Mouse (Mus musculus) lung, adult 2 months (tissue): ENCODE measurements around the gene Zswim2. TPM values are rescaled to one million over a fixed set of nuclear protein-coding genes. Genes with fewer than 3 reads are reported as not detected.
"Not testable (repeated sequence)": the region's sequence is repeated elsewhere in the genome, so short reads cannot be mapped to it uniquely, and the experiment has no call there.

Experiments
- DNase-seq: peaks from one replicate; pipeline ENCODE4 v3.0.0; 2022
- H3K4me1 ChIP-seq: fragments of 200-500 bp; 2 replicates; pipeline ENCODE4 v1.6.1; 2011; ENCODE audit warnings: low read length; ENCODE audit not compliant: control insufficient read depth, insufficient read depth
- H3K4me3 ChIP-seq: fragments of 200-500 bp; replicated peaks from 2 replicates; pipeline ENCODE3; 2011; ENCODE audit warnings: low read depth, mild to moderate bottlenecking, control low read depth, low read length; ENCODE audit errors: extremely low read depth
- CTCF ChIP-seq: fragments of 200-500 bp; IDR thresholded peaks from 2 replicates; pipeline ENCODE4 v1.5.1; 2011; ENCODE audit warnings: mild to moderate bottlenecking, low read length, control low read depth; ENCODE audit not compliant: insufficient read depth
- POLR2A ChIP-seq: fragments of 200-500 bp; IDR thresholded peaks from 2 replicates; pipeline ENCODE4 v1.6.1; 2011; ENCODE audit warnings: low read depth, mild to moderate bottlenecking, control low read depth, low read length, borderline replicate concordance; ENCODE audit errors: extremely low read depth
- whole genome bisulfite sequencing: fragments of 180-500 bp; shearing (Covaris S2); methylation state at CpG from one replicate; pipeline ENCODE4 v1.1.7; 2018; 5-methylcytosine and 5-hydroxymethylcytosine counted together
- polyA plus RNA-seq: library from polyadenylated mRNA; depleted of rRNA; stranded (reverse); fragments of >200 nt; gene quantifications from 2 replicates; pipeline ENCODE4 v1.2.3, GENCODE M21; 2012; rRNA removed

The Zswim2 gene
- not detected in 2 replicates for polyA plus RNA-seq

GRCm38 (mm10) chr2:83940931-83941361 is at the start of gene Zswim2:
Gene Zswim2, minus strand, starts transcription at chr2:83941228.
- Histone ChIP-seq H3K4me1 (no peaks in the 10 kb centered on the region), H3K4me3 (no peak within 1 kb of the TSS)
- no peak for DNase-seq
- TF ChIP-seq POLR2A (no peak), CTCF (no peak)
- 2% methylated on average over 20 of the region's 20 CpGs for WGBS

GRCm38 (mm10) chr2:83990253-83990652 is 49.2 kb upstream of the Zswim2 start, which contains the start of gene Gm13691:
Gene Gm13691, plus strand, starts transcription at chr2:83990553.
- not testable (repeated sequence) for H3K4me1 ChIP-seq
- WGBS, result no CpG with 5 or more reads among the region's 6 CpGs

GRCm38 (mm10) chr2:83984443-83984842 is 43.4 kb upstream of the Zswim2 start, which contains the start of gene Gm13697:
Gene Gm13697, plus strand, starts transcription at chr2:83984743.
- H3K4me1 ChIP-seq, DNase-seq, H3K4me3 ChIP-seq: not testable (repeated sequence)
- no CpG with 5 or more reads among the region's 6 CpGs for WGBS

More at GRCm38 (mm10) chr2:83990253-83990652, 49.2 kb upstream of the Zswim2 start, which contains the start of gene Gm13691:
- H3K4me3 ChIP-seq, DNase-seq: not testable (repeated sequence)

- not testable (repeated sequence) for DNase-seq, H3K4me3 ChIP-seq, H3K4me1 ChIP-seq
- WGBS, result no CpG with 5 or more reads among the region's 6 CpGs
These were observed 37.6 kb upstream of the Zswim2 start, which contains the start of gene Gm13694 for GRCm38 (mm10) chr2:83978633-83979032. Gene Gm13694, plus strand, starts transcription at chr2:83978933.

GRCm38 (mm10) chr2:83972823-83973222 is 31.8 kb upstream of the Zswim2 start, which contains the start of gene Gm13696:
Gene Gm13696, plus strand, starts transcription at chr2:83973123.
- not testable (repeated sequence) for DNase-seq, H3K4me3 ChIP-seq, H3K4me1 ChIP-seq
- WGBS, result no CpG with 5 or more reads among the region's 6 CpGs

- not testable (repeated sequence) for H3K4me1 ChIP-seq, H3K4me3 ChIP-seq, DNase-seq
- no CpG with 5 or more reads among the region's 6 CpGs for WGBS
These were observed 26.0 kb upstream of the Zswim2 start, which contains the start of gene Gm13695 for GRCm38 (mm10) chr2:83967013-83967412. Gene Gm13695, plus strand, starts transcription at chr2:83967313.

- H3K4me3 ChIP-seq, DNase-seq, H3K4me1 ChIP-seq: not testable (repeated sequence)
- no CpG with 5 or more reads among the region's 6 CpGs for WGBS
These were observed 20.2 kb upstream of the Zswim2 start, which contains the start of gene Gm13693 for GRCm38 (mm10) chr2:83961203-83961602. Gene Gm13693, plus strand, starts transcription at chr2:83961503.

- not testable (repeated sequence) for H3K4me1 ChIP-seq, DNase-seq, H3K4me3 ChIP-seq
- WGBS, result no CpG with 5 or more reads among the region's 6 CpGs
These were observed 14.4 kb upstream of the Zswim2 start, which contains the start of gene Gm13698 for GRCm38 (mm10) chr2:83955393-83955792. Gene Gm13698, plus strand, starts transcription at chr2:83955693.

GRCm38 (mm10) chr2:83941792-83942191 is 764 bp upstream of the Zswim2 start:
- DNase-seq, result no peak
- Histone ChIP-seq H3K4me1 (no peaks in the 10 kb centered on the region), H3K4me3 (no peak overlapping the region)
- TF ChIP-seq CTCF, result no peak
- no peak for TF ChIP-seq POLR2A
- WGBS, result 36% methylated on average over 4 of the region's 4 CpGs

GRCm38 (mm10) chr2:83941378-83941777 is 350 bp upstream of the Zswim2 start:
- no peak overlapping the region for H3K4me3 ChIP-seq
- TF ChIP-seq CTCF, result no peak
- TF ChIP-seq POLR2A, result no peak
- DNase-seq, result no peak
- no peaks in the 10 kb centered on the region for H3K4me1 ChIP-seq
- 35% methylated on average over 3 of the region's 3 CpGs for WGBS

- TF ChIP-seq CTCF, result no peak
- no peak for TF ChIP-seq POLR2A
- whole genome bisulfite sequencing, result 40% methylated on average over 2 of the region's 2 CpGs
- no peaks in the 10 kb centered on the region for H3K4me1 ChIP-seq
- no peak for DNase-seq
- no peak overlapping the region for H3K4me3 ChIP-seq
These were observed 11.4 kb downstream of the Zswim2 start for GRCm38 (mm10) chr2:83929478-83930088.
